27 mouse cellular contexts compared by ENCODE assay signal in genomic region chr16:18828630-18829029, GRCm38 (mm10). TPM values are rescaled to one million over a fixed set of nuclear protein-coding genes. Genes with fewer than 3 reads are reported as not detected.
"Had no signal": no experiment of that assay in that cellular context is flagged by ENCODE, and none has a peak within 500 bp of the region (broad histone marks: within the 10 kb centered on the region; RNA-seq: fewer than 3 reads in every experiment).

No protein-coding gene starts in this region.

- DNase-seq: forebrain, postnatal 0 days; gastrocnemius, postnatal 14 days; gastrocnemius, postnatal 36 days; heart, adult 2 months; heart, postnatal 14 days; heart, postnatal 36 days; kidney, adult 11 months; layer of hippocampus, postnatal 36 days; left cerebral cortex, postnatal 4 days had no signal

- H3K9me3 ChIP-seq: heart, embryonic 13.5 days; heart, embryonic 15.5 days; hindbrain, embryonic 13.5 days; hindbrain, embryonic 15.5 days; limb, embryonic 13.5 days; limb, embryonic 15.5 days; liver, embryonic 12.5 days had no signal

- H3K4me2 ChIP-seq: heart, embryonic 11.5 days; heart, embryonic 13.5 days; heart, embryonic 15.5 days; hindbrain, embryonic 13.5 days; hindbrain, embryonic 15.5 days; limb, embryonic 13.5 days; limb, embryonic 15.5 days; liver, embryonic 12.5 days had no signal

- ATAC-seq: forebrain, postnatal 0 days; hindbrain, postnatal 0 days; intestine, embryonic 16.5 days; liver, embryonic 12.5 days had no signal

- H3K27me3 ChIP-seq: heart, embryonic 13.5 days; heart, embryonic 15.5 days; hindbrain, embryonic 13.5 days; hindbrain, embryonic 15.5 days; limb, embryonic 13.5 days; limb, embryonic 15.5 days; liver, embryonic 12.5 days had no signal

- H3K27ac ChIP-seq: heart, adult 2 months; heart, embryonic 13.5 days; heart, embryonic 15.5 days; hindbrain, embryonic 13.5 days; hindbrain, embryonic 15.5 days; hindbrain, postnatal 0 days; limb, embryonic 13.5 days; limb, embryonic 15.5 days; liver, embryonic 12.5 days; liver, embryonic 14.5 days had no signal

- H3K9ac ChIP-seq: forebrain, postnatal 0 days; heart, embryonic 13.5 days; heart, embryonic 15.5 days; hindbrain, embryonic 13.5 days; hindbrain, embryonic 15.5 days; limb, embryonic 13.5 days; limb, embryonic 15.5 days; liver, embryonic 12.5 days; liver, embryonic 14.5 days had no signal

- H3K4me3 ChIP-seq: heart, adult 2 months; heart, embryonic 13.5 days; heart, embryonic 15.5 days; hindbrain, embryonic 13.5 days; hindbrain, embryonic 15.5 days; limb, embryonic 13.5 days; limb, embryonic 15.5 days; liver, embryonic 12.5 days had no signal

- H3K4me1 ChIP-seq: heart, embryonic 15.5 days; hindbrain, embryonic 13.5 days; hindbrain, embryonic 15.5 days; limb, embryonic 13.5 days; limb, embryonic 15.5 days; liver, embryonic 12.5 days had no signal

RNA-seq across cellular contexts. Expression of gene Gm28539, which starts 7.8 kb away (rescaled TPM):
- polyA plus RNA-seq: forebrain, postnatal 0 days; gonadal fat pad, adult 2 months; heart, adult 2 months; heart, embryonic 11.5 days; heart, embryonic 13.5 days; heart, embryonic 15.5 days; heart, postnatal 0 days; hindbrain, embryonic 11.5 days; hindbrain, embryonic 13.5 days; hindbrain, postnatal 0 days; intestine, embryonic 14.5 days; intestine, embryonic 16.5 days; kidney, embryonic 14.5 days; limb, embryonic 11.5 days; limb, embryonic 13.5 days; limb, embryonic 15.5 days; liver, embryonic 12.5 days; liver, embryonic 14.5 days; liver, embryonic 16.5 days had no signal
